Mouse (Mus musculus) spleen, adult 2 months (tissue): Measurements from ENCODE around the gene Kcnh3. TPM values are rescaled to one million over a fixed set of nuclear protein-coding genes. Genes with fewer than 3 reads are reported as not detected.

Experiments
- DNase-seq, 2 experiments: peaks; one replicate each; pipeline versions ENCODE4 v3.0.0 to v3.0.0-alpha.2; 2012 to 2021; ENCODE audit warnings: low spot score in 2 of 2, low read depth in 1 of 2
- H3K27ac ChIP-seq: fragments of 200-500 bp; 2 replicates; pipeline ENCODE4 v1.5.1; 2012; ENCODE audit warnings: low read length, inconsistent platforms; ENCODE audit not compliant: insufficient read depth
- H3K27me3 ChIP-seq: fragments of 200-500 bp; 2 replicates; pipeline ENCODE4 v1.6.1; 2012; ENCODE audit warnings: mild to moderate bottlenecking, moderate library complexity, low read length, inconsistent platforms; ENCODE audit not compliant: control insufficient read depth, insufficient read depth
- H3K36me3 ChIP-seq: fragments of 200-500 bp; 2 replicates; pipeline ENCODE4 v1.6.1; 2012; ENCODE audit warnings: mild to moderate bottlenecking, low read length, inconsistent platforms; ENCODE audit not compliant: control insufficient read depth, insufficient read depth
- H3K4me1 ChIP-seq: fragments of 200-500 bp; 2 replicates; pipeline ENCODE4 v1.6.1; 2011; ENCODE audit warnings: inconsistent platforms; ENCODE audit not compliant: control insufficient read depth, insufficient read depth, insufficient read length
- H3K4me3 ChIP-seq: fragments of 200-500 bp; 2 replicates; pipeline ENCODE4 v1.5.1; 2011; ENCODE audit warnings: mild to moderate bottlenecking, inconsistent platforms; ENCODE audit not compliant: insufficient read depth, insufficient read length; ENCODE audit errors: extremely low read depth
- CTCF ChIP-seq: fragments of 200-500 bp; IDR thresholded peaks from 2 replicates; pipeline ENCODE4 v1.5.1; 2011; ENCODE audit warnings: mild to moderate bottlenecking, inconsistent platforms; ENCODE audit not compliant: insufficient read depth, insufficient read length, insufficient replicate concordance; ENCODE audit errors: extremely low read depth
- POLR2A ChIP-seq: fragments of 200-500 bp; IDR thresholded peaks from 2 replicates; pipeline ENCODE4 v1.6.1; 2011; ENCODE audit warnings: low read depth, low read length, inconsistent platforms
- WGBS: fragments of 180-500 bp; shearing (Covaris S2); methylation state at CpG from one replicate; pipeline ENCODE4 v1.1.7; 2018; 5-methylcytosine and 5-hydroxymethylcytosine counted together
- polyA plus RNA-seq: library from polyadenylated mRNA; depleted of rRNA; stranded (reverse); fragments of >200 nt; gene quantifications from 2 replicates; pipeline ENCODE4 v1.2.3, GENCODE M21; 2012; rRNA removed

The Kcnh3 gene
- polyA plus RNA-seq: 3.5 and 3.7 TPM in 2 replicates

GRCm38 (mm10) chr15:99224208-99224911 lies at the start of gene Kcnh3:
Kcnh3 (plus strand) TSS chr15:99224861.
- H3K27ac ChIP-seq: no peak within 1 kb of the TSS
- H3K4me1 ChIP-seq: peaks cover 10% of the 10 kb centered on the region; the same call in 1 of the 2 replicates
- H3K4me3 ChIP-seq: peak within 1 kb of the TSS; percentile 49
- H3K36me3 ChIP-seq: no peaks in the 10 kb centered on the region
- no peak for TF ChIP-seq CTCF
- TF ChIP-seq POLR2A: no peak
- WGBS: 3% methylated on average over 65 of the region's 66 CpGs
- DNase-seq: peak; percentile 11 to 50
- peaks cover 32% of the 10 kb centered on the region for H3K27me3 ChIP-seq

GRCm38 (mm10) chr15:99179639-99180038 lies 45.0 kb upstream of the Kcnh3 start:
- no peak for DNase-seq
- Histone ChIP-seq H3K27me3 (no peaks in the 10 kb centered on the region), H3K4me1 (no peaks in the 10 kb centered on the region), H3K27ac (no peak overlapping the region), H3K36me3 (no peaks in the 10 kb centered on the region), H3K4me3 (no peak overlapping the region)
- TF ChIP-seq CTCF (no peak), POLR2A (no peak)
- WGBS: 50% methylated on average over 2 of the region's 2 CpGs

DNA sequence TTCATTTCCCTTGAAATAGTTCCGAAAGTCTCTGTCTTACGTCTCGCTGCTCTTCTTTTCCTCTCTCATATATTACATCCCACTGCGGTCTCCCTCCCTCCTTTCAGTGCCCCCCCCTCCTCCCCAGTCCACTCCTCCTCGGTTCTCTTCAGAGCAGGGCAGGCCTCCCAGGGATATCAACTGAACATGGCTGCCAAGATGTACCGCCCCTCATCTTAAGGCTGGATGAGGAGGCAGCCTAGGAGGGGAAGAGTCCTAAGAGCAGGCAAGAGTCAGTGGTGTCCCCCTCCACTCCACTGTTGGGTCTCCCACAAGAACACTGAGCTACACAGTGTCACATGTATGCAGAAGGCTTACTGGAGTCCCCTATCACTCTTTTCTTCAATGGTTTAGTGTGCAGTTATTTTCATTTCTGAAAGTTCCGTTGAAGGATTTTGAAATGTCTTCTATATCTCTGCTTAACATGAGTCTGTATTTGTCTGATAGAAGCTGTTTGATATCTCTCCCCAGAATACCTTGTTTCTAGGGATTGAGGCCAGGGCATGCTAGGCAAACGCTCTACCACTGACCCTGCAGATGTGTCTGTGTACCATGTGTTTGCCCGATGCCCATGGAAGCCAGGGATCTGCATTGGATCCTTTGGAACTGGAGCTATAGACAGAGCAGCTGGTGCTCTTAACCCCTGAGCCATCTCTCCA lies 40.3 kb upstream of the Kcnh3 start:
- no peak overlapping the region for H3K27ac ChIP-seq

GRCm38 (mm10) chr15:99194358-99194757 lies 30.3 kb upstream of the Kcnh3 start:
- H3K4me1 ChIP-seq: no peaks in the 10 kb centered on the region
- H3K4me3 ChIP-seq: no peak overlapping the region
- H3K27me3 ChIP-seq: no peaks in the 10 kb centered on the region
- 89% methylated on average over 10 of the region's 10 CpGs for WGBS
- DNase-seq: no peak
- H3K27ac ChIP-seq: no peak overlapping the region
- no peak for TF ChIP-seq CTCF
- TF ChIP-seq POLR2A: no peak
- H3K36me3 ChIP-seq: no peaks in the 10 kb centered on the region

More for the DNA sequence above, 40.3 kb upstream of the Kcnh3 start:
- TF ChIP-seq CTCF (no peak), POLR2A (no peak)
- DNase-seq: no peak
- Histone ChIP-seq H3K4me3 (no peak overlapping the region), H3K36me3 (no peaks in the 10 kb centered on the region), H3K4me1 (no peaks in the 10 kb centered on the region), H3K27me3 (no peaks in the 10 kb centered on the region)
- 92% methylated on average over 9 of the region's 9 CpGs for WGBS

DNA sequence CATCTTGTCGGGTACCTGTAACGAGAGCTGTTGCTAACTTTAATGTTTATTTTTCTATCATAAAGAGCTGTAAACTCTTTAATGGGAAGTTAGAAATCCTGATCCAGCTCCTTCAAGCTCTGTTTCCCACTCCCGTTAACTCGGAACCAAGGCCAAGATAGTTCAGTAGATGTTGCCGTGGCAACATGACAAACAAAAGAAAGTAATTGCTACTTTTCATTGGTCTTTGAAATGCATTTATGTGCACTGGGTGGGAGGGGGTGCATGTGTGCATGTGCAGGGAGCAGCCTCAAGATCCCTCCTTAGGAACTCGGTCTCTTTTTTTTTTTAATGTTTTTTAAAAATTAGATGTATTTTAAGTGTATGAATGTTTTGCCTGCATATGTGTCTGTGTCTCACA lies 29.6 kb upstream of the Kcnh3 start:
- 88% methylated on average over 6 of the region's 6 CpGs for WGBS
- no peaks in the 10 kb centered on the region for H3K27me3 ChIP-seq
- TF ChIP-seq POLR2A: no peak
- TF ChIP-seq CTCF: no peak
- H3K4me1 ChIP-seq: no peaks in the 10 kb centered on the region
- H3K36me3 ChIP-seq: no peaks in the 10 kb centered on the region
- H3K27ac ChIP-seq: no peak overlapping the region
- H3K4me3 ChIP-seq: no peak overlapping the region
- no peak for DNase-seq

GRCm38 (mm10) chr15:99198761-99199160 lies 25.9 kb upstream of the Kcnh3 start:
- TF ChIP-seq CTCF (no peak), POLR2A (no peak)
- Histone ChIP-seq H3K27me3 (no peaks in the 10 kb centered on the region), H3K4me3 (no peak overlapping the region), H3K36me3 (no peaks in the 10 kb centered on the region), H3K4me1 (no peaks in the 10 kb centered on the region), H3K27ac (no peak overlapping the region)
- DNase-seq: no peak

GRCm38 (mm10) chr15:99205959-99206358 lies 18.7 kb upstream of the Kcnh3 start:
- WGBS: 87% methylated on average over 8 of the region's 8 CpGs

More at GRCm38 (mm10) chr15:99205959-99206358, 18.7 kb upstream of the Kcnh3 start:
- no peak overlapping the region for H3K27ac ChIP-seq
- TF ChIP-seq POLR2A (no peak), CTCF (no peak)
- H3K27me3 ChIP-seq: no peaks in the 10 kb centered on the region
- no peak overlapping the region for H3K4me3 ChIP-seq
- no peak for DNase-seq
- H3K4me1 ChIP-seq: no peaks in the 10 kb centered on the region
- H3K36me3 ChIP-seq: no peaks in the 10 kb centered on the region
